Mouse (Mus musculus) liver, adult 2 months (tissue): ENCODE measurements at regions not wholly inside any gene's neighbourhood (a gene's known extent, or its start where the extent isn't known, plus 50 kb on each side); places are given as distances from the start of the nearest gene placed in this dataset.

ENCODE experiments used
- DNase-seq: peaks from one replicate; pipeline ENCODE4 v3.0.0-alpha.2; 2011; ENCODE audit warnings: low read depth, low spot score; ENCODE audit errors: extremely low read depth
- H3K27ac ChIP-seq: fragments of 200-500 bp; replicated peaks from 2 replicates; pipeline ENCODE4 v1.5.1; 2012; ENCODE audit warnings: low read depth, mild to moderate bottlenecking, control low read depth, inconsistent platforms, low read length; ENCODE audit not compliant: insufficient read depth
- H3K27me3 ChIP-seq: fragments of 200-500 bp; 2 replicates; pipeline ENCODE4 v1.6.1; 2012; ENCODE audit warnings: mild to moderate bottlenecking, moderate library complexity, low read length, inconsistent platforms; ENCODE audit not compliant: control insufficient read depth, insufficient read depth
- H3K36me3 ChIP-seq: fragments of 200-500 bp; 2 replicates; pipeline ENCODE4 v1.6.1; 2012; ENCODE audit warnings: low read length, inconsistent platforms; ENCODE audit not compliant: control insufficient read depth, insufficient read depth
- H3K4me1 ChIP-seq: fragments of 200-500 bp; 2 replicates; pipeline ENCODE4 v1.6.1; 2011; ENCODE audit warnings: low read length; ENCODE audit not compliant: control insufficient read depth, insufficient read depth
- H3K4me3 ChIP-seq: fragments of 200-500 bp; 2 replicates; pipeline ENCODE4 v1.5.1; 2011; ENCODE audit warnings: low read depth, mild to moderate bottlenecking, control low read depth, low read length, moderate library complexity; ENCODE audit not compliant: insufficient read depth
- H3K79me2 ChIP-seq: fragments of 200-500 bp; 2 replicates; pipeline ENCODE4 v1.6.1; 2012; ENCODE audit warnings: inconsistent platforms, mild to moderate bottlenecking, low read length, moderate library complexity; ENCODE audit not compliant: control insufficient read depth, insufficient read depth
- H3K9ac ChIP-seq: fragments of 200-500 bp; 2 replicates; pipeline ENCODE4 v1.6.1; 2012; ENCODE audit warnings: low read depth, mild to moderate bottlenecking, control low read depth, inconsistent platforms, low read length
- CTCF ChIP-seq: fragments of 200-500 bp; IDR thresholded peaks from 2 replicates; pipeline ENCODE4 v1.5.1; 2011; ENCODE audit warnings: low read depth, low read length, control low read depth
- POLR2A ChIP-seq: fragments of 200-500 bp; IDR thresholded peaks from 2 replicates; pipeline ENCODE4 v1.6.1; 2011; ENCODE audit warnings: low read length, control low read depth; ENCODE audit not compliant: insufficient read depth; ENCODE audit errors: extremely low read depth
- WGBS: fragments of 180-500 bp; shearing (Covaris S2); methylation state at CpG from one replicate; pipeline ENCODE4 v1.1.7; 2018; 5-methylcytosine and 5-hydroxymethylcytosine counted together

DNA sequence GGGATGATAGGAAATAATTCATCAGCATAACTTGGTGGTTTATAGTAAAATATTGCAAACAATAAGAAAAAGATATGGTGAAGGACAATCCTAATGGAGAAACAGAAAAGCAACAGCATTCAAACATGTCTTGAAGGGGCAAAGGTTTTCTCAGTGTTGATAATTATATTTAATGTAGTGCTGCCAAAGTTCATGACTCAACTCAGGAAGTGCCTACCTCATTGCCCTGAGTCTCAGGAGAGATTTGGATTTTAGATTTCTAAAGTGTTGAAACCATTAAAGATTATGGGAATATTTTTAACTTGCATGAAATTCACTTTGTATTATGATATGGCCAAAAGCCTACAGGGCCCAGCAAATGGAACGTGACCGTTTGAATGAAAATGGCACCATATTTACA lies 1453.2 kb upstream of the Zeb2 start:
- no peaks in the 10 kb centered on the region for H3K36me3 ChIP-seq
- 86% methylated on average over 2 of the region's 2 CpGs for whole genome bisulfite sequencing
- H3K27me3 ChIP-seq = no peaks in the 10 kb centered on the region
- no peak overlapping the region for H3K4me3 ChIP-seq
- H3K4me1 ChIP-seq = no peaks in the 10 kb centered on the region
- no peak overlapping the region for H3K27ac ChIP-seq
- no peak for TF ChIP-seq CTCF
- TF ChIP-seq POLR2A = no peak
- H3K9ac ChIP-seq = no peak overlapping the region
- no peaks in the 10 kb centered on the region for H3K79me2 ChIP-seq
- no peak for DNase-seq

DNA sequence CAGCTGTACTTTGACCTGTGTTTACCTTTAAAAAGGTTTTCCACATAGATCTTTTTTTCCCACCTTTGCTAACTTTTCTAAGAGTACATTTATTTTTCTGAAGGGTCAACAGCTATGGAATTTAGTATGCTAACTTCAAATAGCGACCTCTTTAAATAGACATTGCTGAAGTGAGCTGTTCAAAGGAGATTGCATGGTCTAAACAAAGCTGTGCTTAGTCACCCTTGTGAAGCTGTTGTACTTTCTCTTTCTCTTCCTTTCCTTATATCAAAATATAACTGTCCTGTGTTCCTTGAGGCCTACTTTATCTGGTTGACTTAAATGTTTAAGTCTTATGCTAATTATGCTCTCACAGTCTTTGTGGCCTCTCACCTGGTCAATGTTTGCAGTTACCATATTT lies 1416.2 kb upstream of the Zeb2 start:
- H3K4me3 ChIP-seq = no peak overlapping the region
- H3K79me2 ChIP-seq = no peaks in the 10 kb centered on the region
- no peaks in the 10 kb centered on the region for H3K27me3 ChIP-seq
- TF ChIP-seq CTCF = no peak
- no peak for TF ChIP-seq POLR2A
- no peak overlapping the region for H3K9ac ChIP-seq
- no peak overlapping the region for H3K27ac ChIP-seq
- no peaks in the 10 kb centered on the region for H3K4me1 ChIP-seq
- DNase-seq = no peak
- WGBS = 73% methylated on average over 1 of the region's 1 CpGs
- no peaks in the 10 kb centered on the region for H3K36me3 ChIP-seq

DNA sequence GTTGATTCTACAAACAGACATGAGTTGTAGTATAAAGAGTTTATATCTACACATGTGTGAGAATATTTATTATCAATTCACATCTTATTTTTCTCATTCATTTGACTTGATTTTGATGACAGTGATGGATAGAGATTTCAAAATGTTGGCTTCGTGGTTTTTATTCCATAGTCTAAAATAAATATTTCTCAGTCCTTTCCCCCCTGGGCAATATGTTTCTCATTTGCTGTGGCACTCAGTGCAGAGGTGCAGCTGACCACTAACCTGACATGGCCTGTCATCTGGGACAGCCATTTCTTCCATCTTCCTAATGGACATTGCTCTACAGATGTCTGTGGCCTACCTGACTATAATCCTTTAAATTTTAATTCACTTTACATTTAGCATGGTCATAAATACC lies 1413.5 kb upstream of the Zeb2 start:
- no peaks in the 10 kb centered on the region for H3K27me3 ChIP-seq
- TF ChIP-seq POLR2A (no peak), CTCF (no peak)
- no peak overlapping the region for H3K4me3 ChIP-seq
- H3K27ac ChIP-seq = no peak overlapping the region
- H3K4me1 ChIP-seq = no peaks in the 10 kb centered on the region
- DNase-seq = no peak
- WGBS = 79% methylated on average over 1 of the region's 1 CpGs
- no peaks in the 10 kb centered on the region for H3K36me3 ChIP-seq
- H3K9ac ChIP-seq = no peak overlapping the region
- H3K79me2 ChIP-seq = no peaks in the 10 kb centered on the region

DNA sequence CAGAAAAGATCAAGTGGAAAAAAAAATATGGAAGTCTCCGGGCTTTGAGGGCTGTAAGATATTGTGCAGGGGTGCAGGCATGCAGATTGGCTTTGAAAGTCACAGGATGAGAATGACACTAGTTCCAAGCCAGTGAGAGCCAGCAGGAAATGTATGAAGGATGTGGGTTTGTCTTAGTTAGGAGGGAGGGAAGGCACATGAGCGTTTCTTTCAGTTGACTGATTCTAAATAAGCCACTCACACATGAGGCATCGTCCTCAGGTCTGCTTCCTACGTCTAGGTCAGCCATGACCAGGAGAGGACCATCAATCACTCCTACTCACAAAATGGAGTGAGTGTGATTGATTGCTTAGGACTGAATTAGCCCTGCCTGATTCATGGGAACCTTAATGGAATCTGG lies 1408.0 kb upstream of the Zeb2 start:
- Histone ChIP-seq H3K79me2 (no peaks in the 10 kb centered on the region), H3K9ac (no peak overlapping the region), H3K36me3 (no peaks in the 10 kb centered on the region), H3K27ac (no peak overlapping the region), H3K4me1 (no peaks in the 10 kb centered on the region), H3K4me3 (no peak overlapping the region), H3K27me3 (no peaks in the 10 kb centered on the region)
- no peak for DNase-seq
- no peak for TF ChIP-seq CTCF
- no peak for TF ChIP-seq POLR2A
- 66% methylated on average over 4 of the region's 4 CpGs for WGBS

DNA sequence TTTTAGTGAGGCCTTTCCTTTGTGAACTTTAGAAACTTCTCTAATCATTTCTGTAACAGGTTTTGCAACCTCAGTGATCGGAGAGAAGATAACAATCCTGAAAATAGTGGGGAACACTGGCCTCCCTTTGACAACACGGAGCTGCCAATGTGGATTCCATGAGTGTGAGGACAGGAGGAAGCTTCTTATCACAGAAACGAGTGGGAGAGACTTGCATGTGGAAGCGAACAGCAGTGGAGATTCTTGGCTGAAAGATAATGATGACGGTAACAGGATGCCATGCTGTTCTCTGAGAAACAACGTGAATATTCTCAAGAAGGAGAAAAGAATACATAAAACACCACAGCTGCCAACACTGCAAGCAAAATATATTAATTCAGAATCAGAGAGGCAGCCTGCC lies 1407.4 kb upstream of the Zeb2 start:
- Histone ChIP-seq H3K79me2 (no peaks in the 10 kb centered on the region), H3K27me3 (no peaks in the 10 kb centered on the region), H3K36me3 (no peaks in the 10 kb centered on the region), H3K4me3 (no peak overlapping the region), H3K4me1 (no peaks in the 10 kb centered on the region), H3K9ac (no peak overlapping the region), H3K27ac (no peak overlapping the region)
- WGBS = 52% methylated on average over 6 of the region's 6 CpGs
- DNase-seq = no peak
- TF ChIP-seq CTCF (no peak), POLR2A (no peak)

DNA sequence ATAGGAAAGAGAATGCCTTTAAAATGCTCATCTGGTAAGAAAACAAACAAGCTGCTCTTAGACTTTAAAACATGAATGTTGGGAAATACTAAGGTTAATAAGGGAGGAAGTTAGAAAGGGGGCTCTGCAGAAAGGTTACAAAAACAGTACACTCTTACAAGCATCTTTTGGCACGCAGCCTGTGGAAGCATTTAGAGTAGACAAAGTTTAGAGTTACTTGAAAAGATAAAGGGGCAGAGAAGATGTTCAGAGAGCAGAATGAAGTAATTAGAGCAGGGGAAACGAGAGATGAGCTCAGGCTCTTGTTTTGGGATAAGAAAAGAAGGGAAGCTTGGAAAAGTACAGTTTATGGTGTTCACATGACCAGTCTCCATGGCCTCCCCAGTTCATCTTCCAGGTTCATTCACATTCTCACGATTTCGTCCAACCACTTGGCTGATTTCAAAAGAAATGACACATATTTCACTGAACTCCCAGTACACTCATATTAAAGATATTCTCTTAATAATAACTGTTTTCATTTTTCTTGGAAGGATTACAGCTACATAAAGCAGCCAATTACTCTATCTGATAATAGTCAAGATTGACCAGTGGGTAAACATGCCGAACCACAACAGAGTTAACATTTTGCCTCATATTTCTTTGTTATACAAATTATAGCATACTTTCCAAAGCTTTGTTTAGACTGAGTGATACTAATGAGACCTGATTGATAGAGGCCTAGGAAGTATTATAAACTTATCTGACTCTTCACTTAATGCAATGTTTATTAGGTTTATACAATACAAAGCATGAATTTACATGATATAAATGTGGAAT lies 1404.2 kb upstream of the Zeb2 start:
- 70% methylated on average over 5 of the region's 5 CpGs for WGBS
- no peaks in the 10 kb centered on the region for H3K79me2 ChIP-seq
- no peaks in the 10 kb centered on the region for H3K36me3 ChIP-seq
- H3K27me3 ChIP-seq = no peaks in the 10 kb centered on the region
- DNase-seq = peak; percentile 54
- no peak for TF ChIP-seq POLR2A
- no peak for TF ChIP-seq CTCF
- H3K4me1 ChIP-seq = no peaks in the 10 kb centered on the region
- H3K4me3 ChIP-seq = no peak overlapping the region
- no peak overlapping the region for H3K27ac ChIP-seq
- H3K9ac ChIP-seq = no peak overlapping the region
